Mouse (Mus musculus) heart, postnatal 0 days (tissue): ENCODE measurements at regions not wholly inside any gene's neighbourhood (a gene's known extent, or its start where the extent isn't known, plus 50 kb on each side); places are given as distances from the start of the nearest gene placed in this dataset.

Experiments used
- ATAC-seq: fragments of 200-750 bp; cut with Nextera tagmentation; 2 replicates; pipeline ENCODE4 v1.8.0; 2017; ENCODE audit warnings: low read depth, moderate number of reproducible peaks, moderate library complexity; ENCODE audit not compliant: insufficient read depth
- DNase-seq: peaks from one replicate; pipeline ENCODE4 v3.0.0-alpha.2; 2016; ENCODE audit warnings: low spot score
- H3K27ac ChIP-seq: fragments of 300-500 bp; sonication (generic); 2 replicates; pipeline ENCODE4 v1.5.1; 2014; ENCODE audit warnings: low read depth, mild to moderate bottlenecking
- H3K27me3 ChIP-seq: fragments of 300-500 bp; sonication (generic); 2 replicates; pipeline ENCODE4 v1.6.1; 2014; ENCODE audit warnings: low read length, mixed read lengths; ENCODE audit not compliant: control insufficient read depth, insufficient read depth
- H3K36me3 ChIP-seq: fragments of 300-500 bp; sonication (generic); replicated peaks from 2 replicates; pipeline ENCODE4 v1.6.1; 2014; ENCODE audit warnings: low read length, mixed read lengths; ENCODE audit not compliant: control insufficient read depth, insufficient read depth
- H3K4me1 ChIP-seq: fragments of 300-500 bp; sonication (generic); 2 replicates; pipeline ENCODE4 v1.6.1; 2014; ENCODE audit warnings: antibody characterized with exemption; ENCODE audit not compliant: control insufficient read depth, insufficient read depth
- H3K4me2 ChIP-seq: fragments of 300-500 bp; sonication (generic); 2 replicates; pipeline ENCODE4 v1.6.1; 2014; ENCODE audit warnings: low read depth, mild to moderate bottlenecking, low read length, moderate library complexity
- H3K4me3 ChIP-seq: fragments of 300-500 bp; sonication (generic); 2 replicates; pipeline ENCODE4 v1.5.1; 2014; ENCODE audit warnings: low read depth, low read length
- H3K9ac ChIP-seq: fragments of 300-500 bp; sonication (generic); replicated peaks from 2 replicates; pipeline ENCODE4 v1.6.1; 2014; ENCODE audit warnings: low read depth, low read length, mixed read lengths
- H3K9me3 ChIP-seq: fragments of 300-500 bp; sonication (generic); replicated peaks from 2 replicates; pipeline ENCODE4 v1.6.1; 2016; ENCODE audit warnings: low read length; ENCODE audit not compliant: control insufficient read depth
- CTCF ChIP-seq: IDR thresholded peaks from 2 replicates; pipeline ENCODE4 v1.5.1; 2016; ENCODE audit warnings: antibody characterized with exemption, control low read depth, low read depth
- EP300 ChIP-seq: IDR thresholded peaks from 2 replicates; pipeline ENCODE4 v1.6.1; 2016; ENCODE audit warnings: antibody characterized with exemption, low read depth
- WGBS: fragments of 180-500 bp; shearing (Covaris S2); extraction: QIAGEN DNeasy Blood & Tissue Kit; methylation state at CpG from one replicate; pipeline ENCODE4 v1.1.7; 2014; 5-methylcytosine and 5-hydroxymethylcytosine counted together

DNA sequence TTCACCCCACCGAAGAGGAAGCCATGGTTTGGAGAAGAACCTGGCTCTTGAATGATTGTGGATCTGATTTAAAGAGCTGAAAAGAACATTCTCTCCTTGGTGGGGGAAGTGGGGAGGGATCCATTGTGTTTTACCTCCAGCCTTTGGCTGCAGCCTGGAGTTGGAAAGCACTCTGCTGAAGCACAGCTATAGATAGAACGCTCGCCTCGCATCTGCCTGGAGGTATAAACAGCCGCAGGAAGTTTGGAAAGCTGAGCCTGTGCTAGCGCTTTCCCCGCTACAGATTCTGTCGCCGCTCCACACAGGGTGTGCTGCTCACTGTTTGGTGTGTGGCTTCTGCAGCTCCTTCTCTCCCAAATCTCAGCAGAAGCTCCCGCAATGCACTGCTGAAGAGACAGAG, 108.2 kb downstream of the Pdgfra start:
- no peak overlapping the region for H3K4me3 ChIP-seq
- no peak overlapping the region for H3K9ac ChIP-seq
- no peak overlapping the region for H3K27ac ChIP-seq
- no peaks in the 10 kb centered on the region for H3K9me3 ChIP-seq
- H3K36me3 ChIP-seq: no peaks in the 10 kb centered on the region
- WGBS: 36% methylated on average over 10 of the region's 10 CpGs
- DNase-seq (no peak), ATAC-seq (no peak)
- H3K27me3 ChIP-seq: no peaks in the 10 kb centered on the region
- H3K4me2 ChIP-seq: no peak overlapping the region
- TF ChIP-seq CTCF: no peak
- TF ChIP-seq EP300: no peak
- H3K4me1 ChIP-seq: no peaks in the 10 kb centered on the region

DNA sequence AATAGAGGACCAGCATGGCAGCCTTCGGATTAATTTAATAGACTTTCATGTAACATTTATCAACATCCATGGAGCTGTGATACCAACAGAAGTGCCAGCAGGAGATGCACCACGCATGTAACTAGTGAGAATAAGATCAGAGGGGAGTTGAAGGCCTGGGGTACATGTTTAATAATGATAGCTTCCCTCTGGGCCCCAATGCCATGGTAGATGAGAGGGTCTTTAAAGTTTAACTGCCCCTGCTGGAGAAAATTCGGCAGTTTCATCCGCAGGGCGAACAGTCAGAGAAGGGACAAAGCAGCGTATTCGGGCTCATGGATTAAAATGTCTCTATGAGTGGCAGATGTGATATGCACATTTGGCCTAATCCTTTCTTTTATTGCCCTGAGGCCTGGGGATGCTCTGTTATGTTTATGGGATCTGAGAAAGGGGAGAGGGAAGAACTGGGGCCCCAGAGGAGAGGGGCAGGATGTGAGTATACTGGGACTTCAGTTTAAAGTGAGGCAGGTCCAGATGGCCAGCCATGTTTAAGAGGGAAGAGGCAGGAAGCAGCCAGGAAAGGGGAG, 114.1 kb downstream of the Pdgfra start:
- H3K27ac ChIP-seq: no peak overlapping the region
- DNase-seq (no peak), ATAC-seq (no peak)
- H3K36me3 ChIP-seq: no peaks in the 10 kb centered on the region
- H3K9ac ChIP-seq: no peak overlapping the region
- 0 out of 2 replicates have a peak, but pooled peaks cover 5% of the 10 kb centered on the region for H3K4me1 ChIP-seq
- H3K4me3 ChIP-seq: no peak overlapping the region
- H3K9me3 ChIP-seq: no peaks in the 10 kb centered on the region
- WGBS: 84% methylated on average over 7 of the region's 7 CpGs
- H3K4me2 ChIP-seq: no peak overlapping the region
- H3K27me3 ChIP-seq: no peaks in the 10 kb centered on the region
- TF ChIP-seq EP300 (no peak), CTCF (no peak)

DNA sequence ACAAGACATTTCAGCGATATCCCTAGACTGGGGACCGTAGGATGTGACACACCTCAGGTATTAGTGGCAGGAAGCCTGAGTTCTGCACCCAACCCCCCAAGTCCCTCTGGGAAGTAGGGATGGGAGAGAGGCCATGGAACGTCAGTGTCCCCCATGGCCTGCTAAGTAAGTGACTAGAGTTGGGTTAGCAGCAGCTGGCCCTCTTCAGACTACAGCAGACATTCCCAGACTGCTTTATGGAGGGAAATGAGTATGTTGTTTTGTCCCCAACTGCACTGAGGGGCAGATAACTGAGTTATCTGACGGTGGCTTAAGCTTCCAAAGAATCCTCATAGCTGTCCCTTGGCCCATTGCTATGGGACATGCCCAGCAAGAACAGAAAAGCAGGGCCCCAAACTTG, 114.8 kb downstream of the Pdgfra start:
- DNase-seq (no peak), ATAC-seq (no peak)
- WGBS: 51% methylated on average over 4 of the region's 4 CpGs
- no peak overlapping the region for H3K27ac ChIP-seq
- H3K4me2 ChIP-seq: no peak overlapping the region
- H3K36me3 ChIP-seq: no peaks in the 10 kb centered on the region
- H3K27me3 ChIP-seq: no peaks in the 10 kb centered on the region
- no peaks in the 10 kb centered on the region for H3K9me3 ChIP-seq
- H3K4me3 ChIP-seq: no peak overlapping the region
- TF ChIP-seq CTCF: no peak
- TF ChIP-seq EP300: no peak
- H3K9ac ChIP-seq: no peak overlapping the region
- H3K4me1 ChIP-seq: 0 out of 2 replicates have a peak, but pooled peaks cover 5% of the 10 kb centered on the region

DNA sequence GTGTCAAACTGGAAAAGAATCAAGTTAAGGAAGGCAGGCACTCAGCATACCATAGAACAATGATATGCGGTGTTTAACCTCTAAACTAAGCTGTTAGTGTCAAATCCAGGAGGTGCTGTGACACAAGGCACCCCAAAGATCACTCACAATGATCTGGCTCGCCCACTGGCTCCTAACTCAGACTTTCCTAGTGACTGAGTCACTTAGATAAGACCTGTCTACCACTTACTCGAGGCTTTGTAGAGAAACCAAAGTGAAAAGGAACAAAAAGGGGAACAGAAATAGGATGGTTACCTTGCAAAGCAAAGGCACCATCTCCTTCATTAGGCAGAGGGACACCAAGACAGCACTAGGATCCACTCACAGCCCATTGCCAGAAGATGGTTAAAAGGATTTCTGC, 115.7 kb downstream of the Pdgfra start:
- Histone ChIP-seq H3K27ac (no peak overlapping the region), H3K27me3 (no peaks in the 10 kb centered on the region), H3K36me3 (no peaks in the 10 kb centered on the region), H3K9me3 (no peaks in the 10 kb centered on the region), H3K4me1 (0 out of 2 replicates have a peak, but pooled peaks cover 5% of the 10 kb centered on the region), H3K4me2 (no peak overlapping the region), H3K9ac (no peak overlapping the region), H3K4me3 (no peak overlapping the region)
- ATAC-seq (no peak), DNase-seq (no peak)
- 53% methylated on average over 3 of the region's 3 CpGs for WGBS
- TF ChIP-seq EP300 (no peak), CTCF (no peak)

DNA sequence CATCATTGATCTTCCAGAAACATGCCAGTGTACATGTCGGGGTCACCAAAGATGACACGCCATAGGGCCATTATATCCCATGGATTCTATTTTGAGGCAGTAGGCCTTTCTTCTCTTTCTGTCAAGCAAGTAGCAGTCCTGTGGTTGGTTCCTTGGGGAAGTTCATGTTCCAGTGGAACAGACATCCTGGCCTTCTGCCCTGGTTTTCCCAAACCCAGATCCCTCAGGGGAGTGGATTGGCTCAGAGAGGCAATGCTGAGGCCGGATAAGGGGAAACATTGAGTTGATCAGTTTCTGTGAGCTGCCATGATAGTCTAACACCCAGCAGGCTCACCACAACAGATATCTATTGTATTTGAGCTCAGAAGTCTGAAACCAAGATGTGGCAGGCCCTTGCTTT, 125.9 kb downstream of the Pdgfra start:
- no peaks in the 10 kb centered on the region for H3K9me3 ChIP-seq
- ATAC-seq (no peak), DNase-seq (no peak)
- H3K27me3 ChIP-seq: no peaks in the 10 kb centered on the region
- no peak overlapping the region for H3K4me2 ChIP-seq
- H3K9ac ChIP-seq: no peak overlapping the region
- H3K4me1 ChIP-seq: no peaks in the 10 kb centered on the region
- no peak for TF ChIP-seq EP300
- TF ChIP-seq CTCF: no peak
- H3K27ac ChIP-seq: no peak overlapping the region
- H3K36me3 ChIP-seq: no peaks in the 10 kb centered on the region
- 82% methylated on average over 3 of the region's 3 CpGs for WGBS
- no peak overlapping the region for H3K4me3 ChIP-seq

DNA sequence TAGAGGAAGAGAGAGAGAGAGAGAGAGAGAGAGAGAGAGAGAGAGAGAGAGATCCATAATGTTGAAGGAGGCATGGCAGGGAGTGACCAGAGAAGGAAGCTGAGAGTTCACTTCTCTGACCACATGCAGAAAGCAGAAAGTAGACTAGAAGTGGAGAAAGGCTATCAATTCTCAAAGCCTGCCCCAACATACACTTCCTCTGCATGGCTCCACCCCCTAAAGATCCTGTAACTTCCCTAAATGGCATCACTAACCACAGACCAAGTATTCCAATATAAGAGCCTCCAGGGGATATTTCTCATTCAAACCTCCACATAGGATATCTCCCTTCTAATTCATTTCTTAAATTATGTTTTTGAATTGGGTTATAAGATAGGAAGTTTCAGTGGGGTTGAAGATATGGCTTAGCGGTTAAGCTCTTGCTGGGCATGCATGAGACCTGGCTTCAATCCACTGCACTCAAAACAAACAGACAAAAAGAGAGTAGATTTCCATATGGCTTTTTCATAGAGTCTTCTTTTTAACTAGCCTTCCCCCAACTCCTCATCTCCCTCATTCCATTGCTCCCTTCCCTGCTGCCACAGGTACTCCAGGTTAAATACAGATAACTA, 127.6 kb downstream of the Pdgfra start:
- no peak overlapping the region for H3K9ac ChIP-seq
- H3K9me3 ChIP-seq: no peaks in the 10 kb centered on the region
- no peak for DNase-seq
- no peak overlapping the region for H3K27ac ChIP-seq
- H3K4me2 ChIP-seq: no peak overlapping the region
- ATAC-seq: no peak
- no peaks in the 10 kb centered on the region for H3K36me3 ChIP-seq
- no peaks in the 10 kb centered on the region for H3K27me3 ChIP-seq
- H3K4me3 ChIP-seq: no peak overlapping the region
- no peaks in the 10 kb centered on the region for H3K4me1 ChIP-seq
- TF ChIP-seq CTCF: no peak
- TF ChIP-seq EP300: no peak
- WGBS: 79% methylated on average over 1 of the region's 1 CpGs
